Mouse (Mus musculus) limb, embryonic 15.5 days (tissue): ENCODE data around the gene Ccl17. TPM values are rescaled to one million over a fixed set of nuclear protein-coding genes. Genes with fewer than 3 reads are reported as not detected.

Source experiments
- ATAC-seq: fragments of 200-750 bp; cut with Nextera tagmentation; 2 replicates; pipeline ENCODE4 v1.8.0; 2017; ENCODE audit warnings: low read depth, moderate TSS enrichment; ENCODE audit not compliant: insufficient number of reproducible peaks, low FRiP score, low TSS enrichment
- H3K27ac ChIP-seq: fragments of 300-500 bp; sonication (generic); 2 replicates; pipeline ENCODE4 v1.5.1; 2015; ENCODE audit warnings: moderate library complexity, mild to moderate bottlenecking, inconsistent platforms
- H3K27me3 ChIP-seq: fragments of 300-500 bp; sonication (generic); 2 replicates; pipeline ENCODE4 v1.6.1; 2015; ENCODE audit warnings: inconsistent platforms
- H3K36me3 ChIP-seq: fragments of 300-500 bp; sonication (generic); 2 replicates; pipeline ENCODE4 v1.6.1; 2015; ENCODE audit warnings: inconsistent platforms
- H3K4me1 ChIP-seq: fragments of 300-500 bp; sonication (generic); 2 replicates; pipeline ENCODE4 v1.6.1; 2015; ENCODE audit warnings: inconsistent platforms
- H3K4me2 ChIP-seq: fragments of 300-500 bp; sonication (generic); 2 replicates; pipeline ENCODE4 v1.6.1; 2015; ENCODE audit warnings: mild to moderate bottlenecking, inconsistent platforms
- H3K4me3 ChIP-seq: fragments of 300-500 bp; sonication (generic); 2 replicates; pipeline ENCODE4 v1.5.1; 2015; ENCODE audit warnings: mild to moderate bottlenecking, inconsistent platforms
- H3K9ac ChIP-seq: fragments of 300-500 bp; sonication (generic); 2 replicates; pipeline ENCODE4 v1.6.1; 2015; ENCODE audit warnings: inconsistent platforms
- H3K9me3 ChIP-seq: fragments of 300-500 bp; sonication (generic); 2 replicates; pipeline ENCODE4 v1.6.1; 2016; ENCODE audit warnings: inconsistent platforms
- WGBS: fragments of 180-500 bp; shearing (Covaris S2); methylation state at CpG from one replicate; pipeline ENCODE4 v1.1.7; 2015; 5-methylcytosine and 5-hydroxymethylcytosine counted together
- polyA plus RNA-seq: library from polyadenylated mRNA; unstranded; fragments of >200 nt; fragmentation: Nextera tagmentation; extraction: Ambion mirVana; gene quantifications from 2 replicates; pipeline ENCODE4 v1.2.1, GENCODE M21; 2015

Ccl17 gene
- polyA plus RNA-seq = not detected in 2 replicates

- Histone ChIP-seq H3K36me3 (no peaks in the 10 kb centered on the region), H3K4me1 (peaks cover 4% of the 10 kb centered on the region; the same call in 1 of the 2 replicates), H3K27ac (no peak within 1 kb of the TSS), H3K4me2 (no peak within 1 kb of the TSS), H3K4me3 (no peak within 1 kb of the TSS), H3K9me3 (no peaks in the 10 kb centered on the region), H3K27me3 (no peaks in the 10 kb centered on the region), H3K9ac (no peak within 1 kb of the TSS)
- 60% methylated on average over 3 of the region's 3 CpGs for WGBS
- ATAC-seq = no peak
Observed at GRCm38 (mm10) chr8:94810153-94810552, at the start of gene Ccl17. Gene Ccl17, plus strand, starts transcription at chr8:94810453.

DNA sequence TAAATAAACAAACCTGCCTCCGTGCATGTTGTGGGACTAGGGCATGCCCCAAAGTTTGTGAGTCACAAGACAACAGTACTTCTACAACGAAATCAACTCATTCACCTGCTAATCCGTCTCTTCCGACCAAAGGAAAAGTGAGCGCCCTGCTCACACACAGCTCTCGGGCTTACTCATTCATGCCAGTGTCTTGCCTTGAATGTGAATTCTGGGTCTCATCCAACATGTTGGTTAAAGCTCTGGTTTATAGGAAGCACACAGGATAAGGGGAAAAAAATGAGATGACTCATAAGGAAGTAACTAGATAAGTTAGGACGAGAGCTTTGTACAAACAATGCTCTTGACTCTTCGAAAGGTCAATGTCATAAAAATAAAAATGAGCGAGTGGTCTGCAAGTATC is 43.2 kb upstream of the Ccl17 start:
- Histone ChIP-seq H3K27me3 (peaks cover 14% of the 10 kb centered on the region; the same call in 1 of the 2 replicates), H3K4me1 (peaks cover 12% of the 10 kb centered on the region), H3K4me3 (no peak overlapping the region), H3K9ac (no peak overlapping the region), H3K9me3 (no peaks in the 10 kb centered on the region), H3K36me3 (no peaks in the 10 kb centered on the region), H3K4me2 (no peak overlapping the region), H3K27ac (no peak overlapping the region)
- no peak for ATAC-seq
- WGBS = 63% methylated on average over 9 of the region's 9 CpGs

GRCm38 (mm10) chr8:94770945-94771344 is 39.3 kb upstream of the Ccl17 start:
- Histone ChIP-seq H3K4me1 (peaks cover 27% of the 10 kb centered on the region), H3K36me3 (no peaks in the 10 kb centered on the region), H3K9ac (no peak overlapping the region), H3K9me3 (no peaks in the 10 kb centered on the region), H3K27ac (peak overlapping the region; percentile 60), H3K27me3 (peaks cover 28% of the 10 kb centered on the region; the same call in 1 of the 2 replicates), H3K4me2 (0 out of 2 replicates have a peak overlapping the region, but pooled peaks have one; percentile 94), H3K4me3 (no peak overlapping the region)
- no peak for ATAC-seq
- 28% methylated on average over 6 of the region's 6 CpGs for WGBS

- peak within 1 kb of the TSS; percentile 94 for H3K4me2 ChIP-seq
- no peaks in the 10 kb centered on the region for H3K9me3 ChIP-seq
- peak within 1 kb of the TSS; percentile 37 for H3K9ac ChIP-seq
- H3K4me3 ChIP-seq = peak within 1 kb of the TSS; percentile 51
- peaks cover 28% of the 10 kb centered on the region; the same call in 1 of the 2 replicates for H3K27me3 ChIP-seq
- under 1% methylated on average over 38 of the region's 38 CpGs for WGBS
- peak; percentile 66; the same call in 1 of the 2 replicates for ATAC-seq
- peaks cover 27% of the 10 kb centered on the region for H3K4me1 ChIP-seq
- H3K27ac ChIP-seq = peak within 1 kb of the TSS; percentile 60
- no peaks in the 10 kb centered on the region for H3K36me3 ChIP-seq
Observed at GRCm38 (mm10) chr8:94771941-94772670, 38.1 kb upstream of the Ccl17 start, which contains the start of gene Cx3cl1. Gene Cx3cl1, plus strand, starts transcription at chr8:94772009.

- H3K27me3 ChIP-seq = peaks cover 25% of the 10 kb centered on the region; the same call in 1 of the 2 replicates
- ATAC-seq = no peak
- no peaks in the 10 kb centered on the region for H3K9me3 ChIP-seq
- no peak overlapping the region; the same call in 1 of the 2 replicates for H3K4me3 ChIP-seq
- no peak overlapping the region for H3K27ac ChIP-seq
- H3K9ac ChIP-seq = no peak overlapping the region
- peaks cover 28% of the 10 kb centered on the region for H3K4me1 ChIP-seq
- H3K4me2 ChIP-seq = no peak overlapping the region
- WGBS = 54% methylated on average over 6 of the region's 6 CpGs
- H3K36me3 ChIP-seq = no peaks in the 10 kb centered on the region
Observed at GRCm38 (mm10) chr8:94773048-94773447, 37.2 kb upstream of the Ccl17 start.

GRCm38 (mm10) chr8:94773700-94774171 is 36.5 kb upstream of the Ccl17 start:
- no peak overlapping the region for H3K4me2 ChIP-seq
- H3K4me1 ChIP-seq = peaks cover 35% of the 10 kb centered on the region
- no peak overlapping the region for H3K27ac ChIP-seq
- H3K4me3 ChIP-seq = no peak overlapping the region
- H3K27me3 ChIP-seq = peaks cover 25% of the 10 kb centered on the region; the same call in 1 of the 2 replicates
- H3K9ac ChIP-seq = no peak overlapping the region
- WGBS = 19% methylated on average over 12 of the region's 12 CpGs
- H3K36me3 ChIP-seq = no peaks in the 10 kb centered on the region
- ATAC-seq = no peak
- H3K9me3 ChIP-seq = no peaks in the 10 kb centered on the region

DNA sequence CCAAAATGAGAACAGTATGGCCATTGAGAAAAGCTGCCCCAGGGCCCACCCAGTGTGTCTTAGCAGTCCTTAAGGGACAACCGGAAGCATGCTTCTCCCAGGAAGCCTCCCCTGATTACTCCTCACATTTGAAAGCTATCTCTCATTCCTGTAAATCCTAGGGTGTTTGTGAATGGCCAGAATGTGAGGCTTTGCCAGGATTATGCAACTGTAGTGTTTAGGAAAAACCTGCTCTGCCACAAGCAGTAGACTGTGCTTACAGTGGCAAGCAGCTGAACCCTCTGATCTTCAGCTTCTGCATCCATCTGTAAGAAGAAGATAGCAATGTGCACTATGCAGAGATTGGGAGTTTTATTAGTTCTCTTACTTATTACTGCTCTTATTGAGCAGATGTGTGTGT is 35.7 kb upstream of the Ccl17 start:
- peaks cover 40% of the 10 kb centered on the region for H3K4me1 ChIP-seq
- no peak overlapping the region for H3K27ac ChIP-seq
- no peak for ATAC-seq
- H3K9me3 ChIP-seq = no peaks in the 10 kb centered on the region
- no peak overlapping the region for H3K9ac ChIP-seq
- H3K27me3 ChIP-seq = peaks cover 25% of the 10 kb centered on the region; the same call in 1 of the 2 replicates
- H3K36me3 ChIP-seq = no peaks in the 10 kb centered on the region
- H3K4me3 ChIP-seq = no peak overlapping the region
- no peak overlapping the region for H3K4me2 ChIP-seq
- 79% methylated on average over 1 of the region's 1 CpGs for WGBS

- no peak overlapping the region for H3K4me3 ChIP-seq
- 72% methylated on average over 2 of the region's 2 CpGs for WGBS
Observed at GRCm38 (mm10) chr8:94776346-94776745, 33.9 kb upstream of the Ccl17 start.

GRCm38 (mm10) chr8:94778036-94778435 is 32.2 kb upstream of the Ccl17 start:
- H3K9ac ChIP-seq = no peak overlapping the region
- peaks cover 8% of the 10 kb centered on the region; the same call in 1 of the 2 replicates for H3K27me3 ChIP-seq
- WGBS = 69% methylated on average over 10 of the region's 10 CpGs
- H3K4me3 ChIP-seq = no peak overlapping the region
- ATAC-seq = no peak
- peaks cover 27% of the 10 kb centered on the region for H3K4me1 ChIP-seq
- H3K27ac ChIP-seq = no peak overlapping the region
- H3K4me2 ChIP-seq = no peak overlapping the region
- no peaks in the 10 kb centered on the region for H3K36me3 ChIP-seq
- no peaks in the 10 kb centered on the region for H3K9me3 ChIP-seq

More at GRCm38 (mm10) chr8:94776346-94776745, 33.9 kb upstream of the Ccl17 start:
- Histone ChIP-seq H3K27me3 (peaks cover 21% of the 10 kb centered on the region; the same call in 1 of the 2 replicates), H3K9me3 (no peaks in the 10 kb centered on the region), H3K4me2 (no peak overlapping the region), H3K4me1 (peaks cover 35% of the 10 kb centered on the region), H3K9ac (no peak overlapping the region), H3K27ac (no peak overlapping the region), H3K36me3 (no peaks in the 10 kb centered on the region)
- ATAC-seq = no peak

GRCm38 (mm10) chr8:94778473-94778872 is 31.8 kb upstream of the Ccl17 start:
- H3K27ac ChIP-seq = no peak overlapping the region
- H3K4me2 ChIP-seq = no peak overlapping the region
- no peak overlapping the region for H3K4me3 ChIP-seq
- H3K36me3 ChIP-seq = no peaks in the 10 kb centered on the region
- ATAC-seq = 0 out of 2 replicates have a peak, but pooled peaks have one; percentile 17
- peaks cover 26% of the 10 kb centered on the region for H3K4me1 ChIP-seq
- H3K9ac ChIP-seq = no peak overlapping the region
- 31% methylated on average over 5 of the region's 5 CpGs for WGBS
- no peaks in the 10 kb centered on the region for H3K9me3 ChIP-seq
- peaks cover 4% of the 10 kb centered on the region; the same call in 1 of the 2 replicates for H3K27me3 ChIP-seq

- Histone ChIP-seq H3K36me3 (no peaks in the 10 kb centered on the region), H3K27me3 (no peaks in the 10 kb centered on the region), H3K4me1 (peaks cover 21% of the 10 kb centered on the region), H3K27ac (no peak overlapping the region), H3K9me3 (no peaks in the 10 kb centered on the region), H3K4me3 (no peak overlapping the region), H3K9ac (no peak overlapping the region), H3K4me2 (no peak overlapping the region)
- 65% methylated on average over 10 of the region's 10 CpGs for WGBS
- no peak for ATAC-seq
Observed at GRCm38 (mm10) chr8:94778895-94779533, 31.2 kb upstream of the Ccl17 start.
